8 mouse cellular contexts compared by ENCODE assay signal in the genomic region with DNA sequence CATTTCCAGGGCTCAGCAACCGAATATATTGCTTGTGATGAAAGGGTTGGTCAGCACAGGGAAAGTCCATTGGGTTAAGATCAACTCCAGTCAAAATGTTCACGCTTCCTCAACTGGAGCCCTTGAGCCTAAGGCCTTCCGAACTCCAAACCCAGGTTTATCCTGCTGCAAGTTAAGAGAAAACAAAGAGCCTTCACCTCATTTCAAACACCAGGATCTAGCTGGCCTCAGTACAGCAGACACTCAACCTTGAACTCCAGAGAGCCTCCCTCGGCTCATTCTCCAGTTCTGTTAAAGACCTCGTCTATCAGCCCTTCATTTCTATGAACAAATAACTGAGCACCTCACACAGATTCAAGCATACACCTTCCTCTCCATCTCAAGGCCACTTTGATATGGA. TPM values are rescaled to one million over a fixed set of nuclear protein-coding genes. Genes with fewer than 3 reads are reported as not detected.
DNase-seq lines count a peak whose midpoint lies in the region; ATAC-seq and TF ChIP-seq lines count a peak whose summit lies in the region.

No protein-coding gene starts in this region.

- H3K36me3 ChIP-seq in heart, embryonic 11.5 days (ENCODE audit: control insufficient read depth, insufficient read depth, low read length): peaks cover 4% of the 10 kb centered on the region
- peaks cover 17% of the 10 kb centered on the region; the same call in 1 of the 2 replicates for H3K36me3 ChIP-seq in heart, postnatal 0 days (replicated peaks; ENCODE audit: control insufficient read depth, insufficient read depth, low read length)
- peaks cover 20% of the 10 kb centered on the region for H3K36me3 ChIP-seq in midbrain, embryonic 10.5 days

- H3K27ac ChIP-seq in heart, embryonic 11.5 days (ENCODE audit: low read depth, low read length): no peak overlapping the region
- peak overlapping the region; percentile 90; the same call in 1 of the 2 replicates for H3K27ac ChIP-seq in heart, postnatal 0 days (ENCODE audit: low read depth)
- peak overlapping the region; percentile 98 for H3K27ac ChIP-seq in midbrain, embryonic 10.5 days (replicated peaks)

- no peaks in the 10 kb centered on the region for H3K9me3 ChIP-seq in heart, embryonic 11.5 days (replicated peaks; ENCODE audit: control insufficient read depth, low read length)
- no peaks in the 10 kb centered on the region for H3K9me3 ChIP-seq in heart, postnatal 0 days (replicated peaks; ENCODE audit: control insufficient read depth, low read length)
- H3K9me3 ChIP-seq in midbrain, embryonic 10.5 days (replicated peaks): no peaks in the 10 kb centered on the region

- no peaks in the 10 kb centered on the region for H3K27me3 ChIP-seq in heart, embryonic 11.5 days (ENCODE audit: control insufficient read depth, insufficient read depth, low read length)
- no peaks in the 10 kb centered on the region for H3K27me3 ChIP-seq in heart, postnatal 0 days (ENCODE audit: control insufficient read depth, insufficient read depth, low read length)
- H3K27me3 ChIP-seq in midbrain, embryonic 10.5 days (ENCODE audit: low read depth, poor library complexity, severe bottlenecking): no peaks in the 10 kb centered on the region

- intact Hi-C loops in heart, postnatal 25 days (cut with DNase I): loop anchor here (10.0 kb wide), 1 partner anchor 515 kb away; a partner anchor contains a TSS

- no peak for TF ChIP-seq EP300 in heart, postnatal 0 days (IDR thresholded peaks at IDR 0.05; ENCODE audit: low read depth)

- no peak for DNase-seq in heart, postnatal 25 days (ENCODE audit: low spot score)
- DNase-seq in ES-CJ7 (ENCODE audit: low read depth, low spot score): peak; percentile 30
- DNase-seq in heart, postnatal 0 days (ENCODE audit: low spot score): no peak
- DNase-seq in midbrain, embryonic 10.5 days (ENCODE audit: low spot score): no peak
- DNase-seq in right cerebral cortex, postnatal 25 days: no peak
- DNase-seq in retina, embryonic 14.5 days (ENCODE audit: low spot score): no peak
- no peak for DNase-seq in thymus, postnatal 14 days

- 52% methylated on average over 5 of the region's 5 CpGs for WGBS in heart, embryonic 11.5 days (ENCODE audit: insufficient replicate concordance)
- WGBS in heart, postnatal 0 days: 45% methylated on average over 5 of the region's 5 CpGs
- WGBS in midbrain, embryonic 10.5 days: 73% methylated on average over 5 of the region's 5 CpGs

- no peak for TF ChIP-seq CTCF in heart, postnatal 0 days (IDR thresholded peaks at IDR 0.05; ENCODE audit: low read depth)

- H3K4me1 ChIP-seq in heart, embryonic 11.5 days (ENCODE audit: control insufficient read depth, insufficient read depth, low read length): peaks cover 7% of the 10 kb centered on the region
- peaks cover 12% of the 10 kb centered on the region; the same call in 1 of the 2 replicates for H3K4me1 ChIP-seq in heart, postnatal 0 days (ENCODE audit: control insufficient read depth, insufficient read depth)
- H3K4me1 ChIP-seq in midbrain, embryonic 10.5 days: peaks cover 21% of the 10 kb centered on the region

- peak overlapping the region; percentile 96 for H3K9ac ChIP-seq in heart, embryonic 11.5 days (ENCODE audit: low read depth, low read length)
- peak overlapping the region; percentile 93 for H3K9ac ChIP-seq in heart, postnatal 0 days (replicated peaks; ENCODE audit: low read depth, low read length)

- H3K4me2 ChIP-seq in heart, embryonic 11.5 days: peak overlapping the region; percentile 83
- peak overlapping the region; percentile 77 for H3K4me2 ChIP-seq in heart, postnatal 0 days (ENCODE audit: low read depth, low read length)

- H3K4me3 ChIP-seq in heart, embryonic 11.5 days (ENCODE audit: low read depth, low read length): peak overlapping the region; percentile 91
- peak overlapping the region; percentile 88 for H3K4me3 ChIP-seq in heart, postnatal 0 days (ENCODE audit: low read depth, low read length)
- H3K4me3 ChIP-seq in midbrain, embryonic 10.5 days: peak overlapping the region; percentile 93

- ATAC-seq in heart, embryonic 11.5 days (replicated peaks; ENCODE audit: insufficient number of reproducible peaks, low FRiP score, low TSS enrichment): no peak
- ATAC-seq in heart, postnatal 0 days (ENCODE audit: insufficient read depth, low read depth): no peak

RNA-seq across cellular contexts. Expression of a gene that starts 0.8 kb away (rescaled TPM):
- 24.2 and 31.1 TPM in 2 replicates for polyA plus RNA-seq in heart, embryonic 11.5 days (2014; fragmentation: Nextera tagmentation; extraction: Ambion mirVana)
- total RNA-seq in heart, postnatal 25 days (2021): 10 to 100 TPM; 17.9 to 21.5 TPM
- total RNA-seq in heart, postnatal 0 days (2014; rRNA removed; ENCODE audit: low replicate concordance): 24.7 and 34.8 TPM in 2 replicates
- polyA plus RNA-seq in heart, postnatal 0 days (2015; fragmentation: Nextera tagmentation; extraction: Ambion mirVana): 11.3 and 12.1 TPM in 2 replicates
- 41.1 and 47.2 TPM in 2 replicates for polyA plus RNA-seq in midbrain, embryonic 10.5 days (2016; fragmentation: Nextera tagmentation; extraction: Ambion mirVana)

RNA-seq across cellular contexts. Expression of a gene that starts 16.0 kb away (rescaled TPM):
- 31.7 and 32.2 TPM in 2 replicates for polyA plus RNA-seq in heart, embryonic 11.5 days (2014; fragmentation: Nextera tagmentation; extraction: Ambion mirVana)
- 10 to 100 TPM; 13.9 to 15.4 TPM for total RNA-seq in heart, postnatal 25 days (2021)
- total RNA-seq in heart, postnatal 0 days (2014; rRNA removed; ENCODE audit: low replicate concordance): 4.1 and 11.4 TPM in 2 replicates
- 21.7 and 23.9 TPM in 2 replicates for polyA plus RNA-seq in heart, postnatal 0 days (2015; fragmentation: Nextera tagmentation; extraction: Ambion mirVana)
- polyA plus RNA-seq in midbrain, embryonic 10.5 days (2016; fragmentation: Nextera tagmentation; extraction: Ambion mirVana): 33.3 and 37.6 TPM in 2 replicates

RNA-seq across cellular contexts. Expression of a gene that starts 16.0 kb away (rescaled TPM):
- polyA plus RNA-seq in heart, embryonic 11.5 days (2014; fragmentation: Nextera tagmentation; extraction: Ambion mirVana): 0.14 and 0.32 TPM in 2 replicates
- total RNA-seq in heart, postnatal 25 days (2021): under 1 TPM; 0.20 to 0.26 TPM
- not detected in 2 replicates for total RNA-seq in heart, postnatal 0 days (2014; rRNA removed; ENCODE audit: low replicate concordance)
- 0.25 and 0.32 TPM in 2 replicates for polyA plus RNA-seq in heart, postnatal 0 days (2015; fragmentation: Nextera tagmentation; extraction: Ambion mirVana)
- polyA plus RNA-seq in midbrain, embryonic 10.5 days (2016; fragmentation: Nextera tagmentation; extraction: Ambion mirVana): 0.22 and 0.39 TPM in 2 replicates
